12 mouse cellular contexts compared by ENCODE assay signal in the genomic region with DNA sequence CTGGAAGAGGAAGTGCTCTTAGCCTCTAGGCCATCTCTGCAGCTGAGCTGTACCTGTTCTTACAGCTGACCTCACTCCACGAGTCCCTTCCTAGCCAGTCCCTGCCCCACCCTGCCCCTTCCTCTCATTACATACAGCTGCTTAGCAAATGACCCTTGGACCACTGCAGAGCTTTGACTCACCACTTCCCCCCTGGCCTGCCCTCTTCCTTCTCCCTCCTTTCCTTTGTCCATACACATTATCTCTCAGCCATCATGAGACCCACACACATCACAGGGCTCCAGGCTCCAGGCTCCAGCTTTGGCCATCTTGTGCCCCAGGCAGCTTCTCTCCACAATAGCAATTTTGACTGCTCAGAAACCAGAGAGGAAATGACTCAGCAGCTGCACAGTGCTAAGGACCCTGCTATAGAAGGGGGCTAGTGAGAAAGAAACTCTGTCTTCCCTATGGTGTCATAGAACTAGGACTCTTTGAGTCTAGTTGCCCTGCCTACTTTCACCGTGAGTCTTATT. TPM values are rescaled to one million over a fixed set of nuclear protein-coding genes. Genes with fewer than 3 reads are reported as not detected.
DNase-seq lines count a peak whose midpoint lies in the region; ATAC-seq and TF ChIP-seq lines count a peak whose summit lies in the region.
"Had no signal": no experiment of that assay in that cellular context is flagged by ENCODE, and none has a peak within 500 bp of the region (broad histone marks: within the 10 kb centered on the region; RNA-seq: fewer than 3 reads in every experiment).

No protein-coding gene starts in this region.

- TF ChIP-seq POLR2A in CH12.LX (IDR thresholded peaks at IDR 0.05; ENCODE audit: low read depth, low read length) = no peak

- DNase-seq in kidney, postnatal 0 days (ENCODE audit: low spot score) = no peak
- DNase-seq in CH12.LX (ENCODE audit: extremely low read depth) = peak; percentile 69
- DNase-seq in liver, postnatal 0 days = no peak
- DNase-seq in right cerebral cortex, postnatal 14 days = no peak
- DNase-seq in cerebellum, adult 8-10 months = no peak
- DNase-seq: cerebellum, postnatal 36 days; gastrocnemius, postnatal 14 days had no signal

- in situ Hi-C loops in CH12.LX (cut with MboI; ENCODE audit: low pct_ligation_motif_present, low pct_unique_long_range_greater_than_20kb, low sequenced_read_pairs) = loop anchor here (5.0 kb wide), 1 partner anchor 64 kb away; no protein-coding TSS in a partner anchor

- no peak overlapping the region for H3K9ac ChIP-seq in kidney, postnatal 0 days (ENCODE audit: low read depth, low read length)
- no peak overlapping the region for H3K9ac ChIP-seq in kidney, embryonic 15.5 days
- no peak overlapping the region for H3K9ac ChIP-seq in CH12.LX (ENCODE audit: insufficient read depth, low read depth)
- H3K9ac ChIP-seq in liver, postnatal 0 days (replicated peaks) = no peak overlapping the region
- no peak overlapping the region for H3K9ac ChIP-seq in midbrain, embryonic 16.5 days (ENCODE audit: low read depth, low read length)
- H3K9ac ChIP-seq: liver, embryonic 15.5 days had no signal

- H3K79me2 ChIP-seq in CH12.LX (replicated peaks; ENCODE audit: control insufficient read depth, extremely low read depth, insufficient read depth, poor library complexity, severe bottlenecking) = no peaks in the 10 kb centered on the region

- ATAC-seq in kidney, postnatal 0 days (replicated peaks; ENCODE audit: low FRiP score, low read depth) = peak; percentile 61; the same call in 1 of the 2 replicates
- ATAC-seq in kidney, embryonic 15.5 days (replicated peaks; ENCODE audit: low FRiP score) = no peak
- peak; percentile 83 for ATAC-seq in common myeloid progenitor, adult 5-6 weeks (replicated peaks; ENCODE audit: low read depth, poor library complexity, severe bottlenecking)
- ATAC-seq in liver, postnatal 0 days = peak; percentile 31
- no peak for ATAC-seq in midbrain, embryonic 16.5 days
- ATAC-seq: hindbrain, postnatal 0 days had no signal

- no peak; the same call in 1 of the 2 replicates for TF ChIP-seq EP300 in CH12.LX (IDR thresholded peaks at IDR 0.05; ENCODE audit: low read length)
- TF ChIP-seq EP300 in liver, postnatal 0 days (IDR thresholded peaks at IDR 0.05; ENCODE audit: low read depth) = no peak

- no peaks in the 10 kb centered on the region for H3K27me3 ChIP-seq in kidney, postnatal 0 days (ENCODE audit: insufficient read depth, low read length)
- H3K27me3 ChIP-seq in kidney, embryonic 15.5 days = no peaks in the 10 kb centered on the region
- no peaks in the 10 kb centered on the region for H3K27me3 ChIP-seq in CH12.LX (replicated peaks)
- no peaks in the 10 kb centered on the region for H3K27me3 ChIP-seq in liver, postnatal 0 days (ENCODE audit: insufficient read depth, low read length)
- no peaks in the 10 kb centered on the region for H3K27me3 ChIP-seq in midbrain, embryonic 16.5 days (ENCODE audit: control insufficient read depth, insufficient read depth, low read depth, low read length)
- H3K27me3 ChIP-seq: liver, embryonic 15.5 days had no signal

- H3K9me3 ChIP-seq in kidney, postnatal 0 days (replicated peaks; ENCODE audit: low read length) = no peaks in the 10 kb centered on the region
- H3K9me3 ChIP-seq in kidney, embryonic 15.5 days (replicated peaks) = no peaks in the 10 kb centered on the region
- H3K9me3 ChIP-seq in CH12.LX (replicated peaks; ENCODE audit: low read length) = no peaks in the 10 kb centered on the region
- H3K9me3 ChIP-seq in liver, postnatal 0 days (ENCODE audit: low read length) = no peaks in the 10 kb centered on the region
- no peaks in the 10 kb centered on the region for H3K9me3 ChIP-seq in midbrain, embryonic 16.5 days (replicated peaks; ENCODE audit: control insufficient read depth, low read length, poor library complexity, severe bottlenecking)
- H3K9me3 ChIP-seq: liver, embryonic 15.5 days had no signal

- no peak overlapping the region for H3K4me3 ChIP-seq in kidney, postnatal 0 days (replicated peaks; ENCODE audit: low read depth, low read length)
- no peak overlapping the region for H3K4me3 ChIP-seq in kidney, embryonic 15.5 days (replicated peaks)
- no peak overlapping the region for H3K4me3 ChIP-seq in CH12.LX (replicated peaks in 1 of 3; ENCODE audit: low read depth in 2 of 3, low read length in 2 of 3, poor library complexity in 1 of 3)
- H3K4me3 ChIP-seq in liver, postnatal 0 days (ENCODE audit: low read depth, low read length) = no peak overlapping the region
- H3K4me3 ChIP-seq in midbrain, embryonic 16.5 days (ENCODE audit: low read depth, low read length) = no peak overlapping the region
- H3K4me3 ChIP-seq: liver, embryonic 15.5 days had no signal

- H3K36me3 ChIP-seq in kidney, postnatal 0 days (ENCODE audit: insufficient read depth, low read length) = no peaks in the 10 kb centered on the region
- no peaks in the 10 kb centered on the region for H3K36me3 ChIP-seq in kidney, embryonic 15.5 days
- no peaks in the 10 kb centered on the region for H3K36me3 ChIP-seq in CH12.LX (replicated peaks in 1 of 2; ENCODE audit: control insufficient read depth in 1 of 2, insufficient read depth in 1 of 2, low read length in 1 of 2)
- H3K36me3 ChIP-seq in liver, postnatal 0 days (replicated peaks; ENCODE audit: insufficient read depth, low read length) = no peaks in the 10 kb centered on the region
- no peaks in the 10 kb centered on the region for H3K36me3 ChIP-seq in midbrain, embryonic 16.5 days (ENCODE audit: control insufficient read depth, insufficient read depth, low read length)
- H3K36me3 ChIP-seq: liver, embryonic 15.5 days had no signal

- WGBS in kidney, postnatal 0 days = 35% methylated on average over 2 of the region's 2 CpGs
- WGBS in kidney, embryonic 15.5 days = 40% methylated on average over 2 of the region's 2 CpGs
- 13% methylated on average over 2 of the region's 2 CpGs for WGBS in liver, postnatal 0 days (ENCODE audit: insufficient replicate concordance)
- WGBS in midbrain, embryonic 16.5 days = 60% methylated on average over 2 of the region's 2 CpGs

- no peak overlapping the region for H3K27ac ChIP-seq in kidney, postnatal 0 days
- H3K27ac ChIP-seq in kidney, embryonic 15.5 days = no peak overlapping the region
- H3K27ac ChIP-seq in CH12.LX (ENCODE audit: insufficient read depth, low read depth) = peak overlapping the region; percentile 1; the same call in 1 of the 2 replicates
- no peak overlapping the region for H3K27ac ChIP-seq in liver, postnatal 0 days (ENCODE audit: low read depth)
- H3K27ac ChIP-seq in midbrain, embryonic 16.5 days (ENCODE audit: low read length) = no peak overlapping the region
- H3K27ac ChIP-seq: hindbrain, postnatal 0 days; liver, embryonic 15.5 days had no signal

- no peak overlapping the region for H3K4me2 ChIP-seq in kidney, postnatal 0 days (ENCODE audit: low read length)
- no peak overlapping the region for H3K4me2 ChIP-seq in kidney, embryonic 15.5 days
- peak overlapping the region; percentile 52; the same call in 1 of the 2 replicates for H3K4me2 ChIP-seq in CH12.LX (ENCODE audit: insufficient read depth, low read depth, poor library complexity, severe bottlenecking)
- H3K4me2 ChIP-seq in liver, postnatal 0 days (ENCODE audit: low read depth, low read length) = no peak overlapping the region
- H3K4me2 ChIP-seq in midbrain, embryonic 16.5 days (ENCODE audit: low read length) = no peak overlapping the region
- H3K4me2 ChIP-seq: liver, embryonic 15.5 days had no signal

- TF ChIP-seq RAD21 in CH12.LX (IDR thresholded peaks at IDR 0.05; ENCODE audit: low read depth, low read length) = no peak

- dilution Hi-C loops in CH12.LX (cut with MboI; ENCODE audit: extremely low pct_ligation_motif_present, extremely low pct_unique_long_range_greater_than_20kb, low sequenced_read_pairs) = no loop called here

- no peak for TF ChIP-seq CTCF in kidney, postnatal 0 days (IDR thresholded peaks at IDR 0.05; ENCODE audit: low read depth)
- TF ChIP-seq CTCF in CH12.LX (conservative IDR thresholded peaks at IDR 0.05 in 1 of 2, IDR thresholded peaks at IDR 0.05 in 1 of 2; ENCODE audit: low read depth in 2 of 2, low read length in 2 of 2) = no peak
- TF ChIP-seq CTCF in liver, postnatal 0 days (IDR thresholded peaks at IDR 0.05; ENCODE audit: low read depth) = no peak

- no peaks in the 10 kb centered on the region for H3K4me1 ChIP-seq in kidney, postnatal 0 days (replicated peaks; ENCODE audit: insufficient read depth, low read length)
- H3K4me1 ChIP-seq in kidney, embryonic 15.5 days = no peaks in the 10 kb centered on the region
- H3K4me1 ChIP-seq in CH12.LX (ENCODE audit: control insufficient read depth in 1 of 2, insufficient read depth in 2 of 2) = peaks cover 15 to 25% of the 10 kb centered on the region in 2 experiments
- no peaks in the 10 kb centered on the region for H3K4me1 ChIP-seq in liver, postnatal 0 days (ENCODE audit: insufficient read depth)
- H3K4me1 ChIP-seq in midbrain, embryonic 16.5 days (ENCODE audit: control insufficient read depth, insufficient read depth, low read length) = no peaks in the 10 kb centered on the region
- H3K4me1 ChIP-seq: liver, embryonic 15.5 days had no signal

TF ChIP-seq in CH12.LX, 34 proteins besides CTCF, POLR2A, EP300 and RAD21 (continues in another document):
- no peak for TF ChIP-seq TCF12 (IDR thresholded peaks at IDR 0.05; ENCODE audit: low read depth, low read length)
- TF ChIP-seq IRF4 (IDR thresholded peaks at IDR 0.05; ENCODE audit: low read depth, low read length) = peak; percentile 64
- TF ChIP-seq ELF1 (IDR thresholded peaks at IDR 0.05; ENCODE audit: low read depth, low read length) = 0 out of 2 replicates have a peak, but pooled peaks have one; percentile 22

RNA-seq across cellular contexts. Expression of a gene that starts 36.6 kb away (rescaled TPM):
- not detected in 2 replicates for polyA plus RNA-seq in kidney, postnatal 0 days (2015; fragmentation: Nextera tagmentation; extraction: Ambion mirVana)
- 0.01 and 0.04 TPM in 2 replicates for polyA plus RNA-seq in kidney, embryonic 15.5 days (2015; fragmentation: Nextera tagmentation; extraction: Ambion mirVana)
- 0.04 TPM in 1 of 2 replicates, not detected in the other for total RNA-seq in CH12.LX (2012; rRNA removed)
- not detected in 2 replicates for total RNA-seq in CH12.LX (2014; rRNA removed)
- not detected in 2 replicates for polyA plus RNA-seq in CH12.LX (2012; ENCODE audit: insufficient read length, low read depth)
- 5.6 and 9.1 TPM in 2 replicates for total RNA-seq in common myeloid progenitor, adult 5-6 weeks (2017)
- polyA plus RNA-seq in liver, postnatal 0 days (2015; fragmentation: Nextera tagmentation; extraction: Ambion mirVana) = not detected in 2 replicates
- 1.4 and 2.5 TPM in 2 replicates for polyA plus RNA-seq in midbrain, embryonic 16.5 days (2015; fragmentation: Nextera tagmentation; extraction: Ambion mirVana)
- polyA plus RNA-seq: liver, embryonic 15.5 days had no signal

RNA-seq across cellular contexts. Expression of a gene that starts 40.0 kb away (rescaled TPM):
- polyA plus RNA-seq in kidney, postnatal 0 days (2015; fragmentation: Nextera tagmentation; extraction: Ambion mirVana) = 237 and 239 TPM in 2 replicates
- polyA plus RNA-seq in kidney, embryonic 15.5 days (2015; fragmentation: Nextera tagmentation; extraction: Ambion mirVana) = 158 and 160 TPM in 2 replicates
- 148 and 183 TPM in 2 replicates for total RNA-seq in CH12.LX (2012; rRNA removed)
- 120 and 132 TPM in 2 replicates for total RNA-seq in CH12.LX (2014; rRNA removed)
- polyA plus RNA-seq in CH12.LX (2012; ENCODE audit: insufficient read length, low read depth) = 109 and 118 TPM in 2 replicates
- 90.0 and 103 TPM in 2 replicates for total RNA-seq in common myeloid progenitor, adult 5-6 weeks (2017)
- 81.1 and 87.7 TPM in 2 replicates for polyA plus RNA-seq in liver, postnatal 0 days (2015; fragmentation: Nextera tagmentation; extraction: Ambion mirVana)
- 173 and 175 TPM in 2 replicates for polyA plus RNA-seq in midbrain, embryonic 16.5 days (2015; fragmentation: Nextera tagmentation; extraction: Ambion mirVana)

Comparison
In these comparisons a context has a peak if more than half of its experiments do, and no peak if none do; other contexts are left out.
1. ATAC-seq: peak in kidney, postnatal 0 days (single experiment), common myeloid progenitor, adult 5-6 weeks (single experiment) and liver, postnatal 0 days (single experiment); none in kidney, embryonic 15.5 days (single experiment) and midbrain, embryonic 16.5 days (single experiment).